Comparison of ENCODE assay signal across 19 mouse cellular contexts in genomic region chr19:41808104-41808634, GRCm38 (mm10).
"Had no signal": no experiment of that assay in that cellular context is flagged by ENCODE, and none has a peak within 500 bp of the region (broad histone marks: within the 10 kb centered on the region; RNA-seq: fewer than 3 reads in every experiment).

No protein-coding gene starts in this region.

- DNase-seq: kidney, adult 18-20 months; kidney, adult 9 months; kidney, postnatal 14 days; kidney, postnatal 4 days; left cerebral cortex, postnatal 4 days; lung, adult 2 months; lung, postnatal 14 days; lung, postnatal 4 days; right cerebral cortex, postnatal 4 days; thymus, adult 2 months; thymus, postnatal 14 days; thymus, postnatal 4 days had no signal

- H3K9ac ChIP-seq: limb, embryonic 12.5 days; limb, embryonic 15.5 days; midbrain, embryonic 13.5 days; neural tube, embryonic 13.5 days had no signal

- H3K9me3 ChIP-seq: limb, embryonic 15.5 days; midbrain, embryonic 13.5 days; neural tube, embryonic 13.5 days had no signal

- H3K4me2 ChIP-seq: limb, embryonic 12.5 days; limb, embryonic 15.5 days; midbrain, embryonic 13.5 days; neural tube, embryonic 13.5 days had no signal

- ATAC-seq: midbrain, embryonic 13.5 days; midbrain, embryonic 16.5 days had no signal

- H3K36me3 ChIP-seq: limb, embryonic 12.5 days; limb, embryonic 15.5 days; midbrain, embryonic 13.5 days; neural tube, embryonic 13.5 days had no signal

- H3K27me3 ChIP-seq: limb, embryonic 12.5 days; limb, embryonic 15.5 days; midbrain, embryonic 13.5 days; neural tube, embryonic 13.5 days had no signal

- H3K27ac ChIP-seq: limb, embryonic 12.5 days; limb, embryonic 15.5 days; midbrain, embryonic 13.5 days; neural tube, embryonic 13.5 days; stomach, postnatal 0 days had no signal

- H3K4me3 ChIP-seq: limb, embryonic 12.5 days; limb, embryonic 15.5 days; midbrain, embryonic 13.5 days; myocyte; neural tube, embryonic 13.5 days had no signal

- H3K4me1 ChIP-seq: limb, embryonic 12.5 days; midbrain, embryonic 13.5 days; neural tube, embryonic 13.5 days had no signal
